Mouse (Mus musculus) embryonic facial prominence, embryonic 12.5 days (tissue): ENCODE measurements around the gene Dhx32. TPM values are rescaled to one million over a fixed set of nuclear protein-coding genes. Genes with fewer than 3 reads are reported as not detected.

Source experiments
- ATAC-seq: fragments of 200-750 bp; cut with Nextera tagmentation; 2 replicates; pipeline ENCODE4 v1.8.0; 2017; ENCODE audit not compliant: insufficient number of reproducible peaks, insufficient read depth, low FRiP score, low TSS enrichment
- H3K27ac ChIP-seq: fragments of 300-500 bp; sonication (generic); 2 replicates; pipeline ENCODE4 v1.5.1; 2016; ENCODE audit warnings: mild to moderate bottlenecking
- H3K27me3 ChIP-seq: fragments of 300-500 bp; sonication (generic); 2 replicates; pipeline ENCODE4 v1.6.1; 2016; ENCODE audit warnings: mild to moderate bottlenecking, moderate library complexity
- H3K36me3 ChIP-seq: fragments of 300-500 bp; sonication (generic); 2 replicates; pipeline ENCODE4 v1.6.1; 2016; ENCODE audit warnings: mild to moderate bottlenecking
- H3K4me1 ChIP-seq: fragments of 300-500 bp; sonication (generic); 2 replicates; pipeline ENCODE4 v1.6.1; 2016
- H3K4me2 ChIP-seq: fragments of 300-500 bp; sonication (generic); replicated peaks from 2 replicates; pipeline ENCODE4 v1.6.1; 2016; ENCODE audit warnings: mild to moderate bottlenecking, moderate library complexity
- H3K4me3 ChIP-seq: fragments of 300-500 bp; sonication (generic); 2 replicates; pipeline ENCODE4 v1.5.1; 2016; ENCODE audit warnings: mild to moderate bottlenecking
- H3K9ac ChIP-seq: fragments of 300-500 bp; sonication (generic); 2 replicates; pipeline ENCODE4 v1.6.1; 2016; ENCODE audit warnings: mild to moderate bottlenecking, moderate library complexity
- H3K9me3 ChIP-seq: fragments of 300-500 bp; sonication (generic); 2 replicates; pipeline ENCODE4 v1.6.1; 2016; ENCODE audit warnings: mild to moderate bottlenecking, moderate library complexity
- WGBS: fragments of 180-500 bp; shearing (Covaris S2); methylation state at CpG from one replicate; pipeline ENCODE4 v1.1.7; 2016; 5-methylcytosine and 5-hydroxymethylcytosine counted together
- polyA plus RNA-seq: library from polyadenylated mRNA; unstranded; fragments of >200 nt; fragmentation: Nextera tagmentation; extraction: Ambion mirVana; gene quantifications from 2 replicates; pipeline ENCODE4 v1.2.1, GENCODE M21; 2016

Dhx32 gene
- 27.3 and 28.3 TPM in 2 replicates for polyA plus RNA-seq

- no peak for ATAC-seq
- H3K9ac ChIP-seq: no peak within 1 kb of the TSS; the same call in 1 of the 2 replicates
- no peak within 1 kb of the TSS for H3K4me3 ChIP-seq
- no peaks in the 10 kb centered on the region for H3K4me1 ChIP-seq
- no peak within 1 kb of the TSS for H3K4me2 ChIP-seq
- 24% methylated on average over 18 of the region's 18 CpGs for WGBS
- no peaks in the 10 kb centered on the region for H3K9me3 ChIP-seq
- H3K27ac ChIP-seq: no peak within 1 kb of the TSS
- H3K27me3 ChIP-seq: no peaks in the 10 kb centered on the region
- no peaks in the 10 kb centered on the region for H3K36me3 ChIP-seq
Measured at GRCm38 (mm10) chr7:133782717-133783435, at the start of gene Dhx32. Dhx32 (minus strand) TSS chr7:133782726.

GRCm38 (mm10) chr7:133829579-133829978 is 47.1 kb upstream of the Dhx32 start:
- no peak for ATAC-seq
- 56% methylated on average over 7 of the region's 7 CpGs for WGBS
- H3K4me2 ChIP-seq: no peak overlapping the region
- no peaks in the 10 kb centered on the region for H3K36me3 ChIP-seq
- H3K9ac ChIP-seq: no peak overlapping the region
- no peaks in the 10 kb centered on the region for H3K27me3 ChIP-seq
- no peaks in the 10 kb centered on the region; the same call in 1 of the 2 replicates for H3K4me1 ChIP-seq
- H3K4me3 ChIP-seq: no peak overlapping the region
- H3K27ac ChIP-seq: no peak overlapping the region
- no peaks in the 10 kb centered on the region for H3K9me3 ChIP-seq

GRCm38 (mm10) chr7:133828514-133828913 is 46.0 kb upstream of the Dhx32 start:
- Histone ChIP-seq H3K4me1 (no peaks in the 10 kb centered on the region; the same call in 1 of the 2 replicates), H3K4me2 (no peak overlapping the region), H3K4me3 (no peak overlapping the region), H3K27me3 (no peaks in the 10 kb centered on the region), H3K27ac (no peak overlapping the region), H3K36me3 (no peaks in the 10 kb centered on the region), H3K9ac (no peak overlapping the region), H3K9me3 (no peaks in the 10 kb centered on the region)
- WGBS: 53% methylated on average over 4 of the region's 4 CpGs
- no peak for ATAC-seq

GRCm38 (mm10) chr7:133824579-133824978 is 42.1 kb upstream of the Dhx32 start:
- Histone ChIP-seq H3K9me3 (no peaks in the 10 kb centered on the region), H3K4me2 (no peak overlapping the region), H3K36me3 (no peaks in the 10 kb centered on the region), H3K27me3 (no peaks in the 10 kb centered on the region), H3K4me3 (no peak overlapping the region), H3K27ac (no peak overlapping the region), H3K4me1 (no peaks in the 10 kb centered on the region; the same call in 1 of the 2 replicates), H3K9ac (no peak overlapping the region)
- WGBS: 91% methylated on average over 2 of the region's 2 CpGs
- ATAC-seq: no peak

GRCm38 (mm10) chr7:133823751-133824150 is 41.2 kb upstream of the Dhx32 start:
- Histone ChIP-seq H3K27me3 (no peaks in the 10 kb centered on the region), H3K4me2 (no peak overlapping the region)
- WGBS: 83% methylated on average over 6 of the region's 6 CpGs

GRCm38 (mm10) chr7:133813331-133813730 is 30.8 kb upstream of the Dhx32 start:
- H3K36me3 ChIP-seq: no peaks in the 10 kb centered on the region
- no peaks in the 10 kb centered on the region for H3K4me1 ChIP-seq
- H3K9ac ChIP-seq: no peak overlapping the region
- no peak overlapping the region for H3K4me3 ChIP-seq
- H3K4me2 ChIP-seq: no peak overlapping the region
- no peaks in the 10 kb centered on the region for H3K9me3 ChIP-seq
- no peaks in the 10 kb centered on the region for H3K27me3 ChIP-seq
- H3K27ac ChIP-seq: no peak overlapping the region
- no peak for ATAC-seq
- 79% methylated on average over 4 of the region's 4 CpGs for WGBS

More at GRCm38 (mm10) chr7:133823751-133824150, 41.2 kb upstream of the Dhx32 start:
- ATAC-seq: no peak
- Histone ChIP-seq H3K4me1 (no peaks in the 10 kb centered on the region), H3K4me3 (no peak overlapping the region), H3K9ac (no peak overlapping the region), H3K9me3 (no peaks in the 10 kb centered on the region), H3K27ac (no peak overlapping the region), H3K36me3 (no peaks in the 10 kb centered on the region)

GRCm38 (mm10) chr7:133812927-133813326 is 30.4 kb upstream of the Dhx32 start:
- no peak overlapping the region for H3K27ac ChIP-seq
- no peak overlapping the region for H3K4me3 ChIP-seq
- H3K4me2 ChIP-seq: no peak overlapping the region
- H3K4me1 ChIP-seq: no peaks in the 10 kb centered on the region
- H3K9me3 ChIP-seq: no peaks in the 10 kb centered on the region
- H3K36me3 ChIP-seq: no peaks in the 10 kb centered on the region
- no peak overlapping the region for H3K9ac ChIP-seq
- no peaks in the 10 kb centered on the region for H3K27me3 ChIP-seq
- 71% methylated on average over 7 of the region's 7 CpGs for WGBS
- no peak for ATAC-seq

- H3K4me2 ChIP-seq: no peak overlapping the region
- H3K9ac ChIP-seq: no peak overlapping the region
- no peaks in the 10 kb centered on the region for H3K4me1 ChIP-seq
- no peaks in the 10 kb centered on the region for H3K27me3 ChIP-seq
- 56% methylated on average over 7 of the region's 7 CpGs for WGBS
- no peaks in the 10 kb centered on the region for H3K9me3 ChIP-seq
- H3K27ac ChIP-seq: no peak overlapping the region
- no peak overlapping the region for H3K4me3 ChIP-seq
- ATAC-seq: no peak
- H3K36me3 ChIP-seq: no peaks in the 10 kb centered on the region
Measured at GRCm38 (mm10) chr7:133805614-133806175, 23.2 kb upstream of the Dhx32 start.

GRCm38 (mm10) chr7:133801823-133802222 is 19.3 kb upstream of the Dhx32 start:
- Histone ChIP-seq H3K4me1 (no peaks in the 10 kb centered on the region), H3K4me2 (no peak overlapping the region), H3K27ac (no peak overlapping the region), H3K9ac (no peak overlapping the region), H3K4me3 (no peak overlapping the region), H3K27me3 (no peaks in the 10 kb centered on the region), H3K9me3 (no peaks in the 10 kb centered on the region), H3K36me3 (no peaks in the 10 kb centered on the region)
- no peak for ATAC-seq
- WGBS: 67% methylated on average over 6 of the region's 6 CpGs

GRCm38 (mm10) chr7:133799928-133800327 is 17.4 kb upstream of the Dhx32 start:
- Histone ChIP-seq H3K4me1 (no peaks in the 10 kb centered on the region), H3K4me2 (no peak overlapping the region), H3K4me3 (no peak overlapping the region), H3K9ac (no peak overlapping the region), H3K27ac (no peak overlapping the region), H3K36me3 (no peaks in the 10 kb centered on the region), H3K27me3 (no peaks in the 10 kb centered on the region), H3K9me3 (no peaks in the 10 kb centered on the region)
- 57% methylated on average over 5 of the region's 5 CpGs for WGBS
- ATAC-seq: no peak

- H3K9me3 ChIP-seq: no peaks in the 10 kb centered on the region
- no peaks in the 10 kb centered on the region for H3K27me3 ChIP-seq
- H3K27ac ChIP-seq: no peak overlapping the region
- ATAC-seq: no peak
- 83% methylated on average over 2 of the region's 2 CpGs for WGBS
- H3K9ac ChIP-seq: no peak overlapping the region
- H3K4me1 ChIP-seq: no peaks in the 10 kb centered on the region; the same call in 1 of the 2 replicates
- no peak overlapping the region for H3K4me3 ChIP-seq
- no peak overlapping the region for H3K4me2 ChIP-seq
- no peaks in the 10 kb centered on the region for H3K36me3 ChIP-seq
Measured at GRCm38 (mm10) chr7:133794720-133795119, 12.2 kb upstream of the Dhx32 start.
